22 mouse cellular contexts compared by ENCODE assay signal in the genomic region with DNA sequence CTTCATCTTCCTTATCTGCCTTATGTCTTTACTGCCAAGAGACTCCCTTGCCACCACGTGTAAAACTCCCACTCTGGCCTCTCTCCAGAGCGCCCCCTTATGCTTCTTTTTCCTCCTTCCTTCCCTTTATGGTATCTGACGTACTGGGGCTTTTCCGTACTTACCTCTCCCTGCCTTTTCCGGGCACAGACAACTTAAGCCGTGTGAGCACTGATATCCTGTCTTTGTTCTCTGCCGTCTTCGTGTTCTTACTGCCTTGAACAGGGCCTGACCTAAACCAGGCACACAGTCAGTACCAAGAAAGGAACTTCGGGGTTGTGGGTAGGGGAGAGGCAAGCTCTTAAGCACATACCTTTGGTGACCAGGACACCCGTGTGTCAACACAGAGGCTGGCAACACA. TPM values are rescaled to one million over a fixed set of nuclear protein-coding genes. Genes with fewer than 3 reads are reported as not detected.
DNase-seq lines count a peak whose midpoint lies in the region; ATAC-seq and TF ChIP-seq lines count a peak whose summit lies in the region.
"Had no signal": no experiment of that assay in that cellular context is flagged by ENCODE, and none has a peak within 500 bp of the region (broad histone marks: within the 10 kb centered on the region; RNA-seq: fewer than 3 reads in every experiment).

No protein-coding gene starts in this region.

- no peak for DNase-seq in heart, postnatal 4 days
- no peak for DNase-seq in heart, postnatal 0 days (ENCODE audit: low spot score)
- peak; percentile 12 for DNase-seq in lung, embryonic 14.5 days
- no peak for DNase-seq in lung, adult 2 months
- DNase-seq in forebrain, postnatal 0 days, result no peak
- DNase-seq: adrenal gland, adult 8-10 months; adrenal gland, postnatal 25 days; cerebellum, adult 2 months; cerebellum, adult 9-11 months; cerebellum, postnatal 25 days; gastrocnemius, postnatal 25 days; heart, adult 18-20 months; heart, postnatal 14 days had no signal

- no peak overlapping the region for H3K27ac ChIP-seq in heart, embryonic 12.5 days (ENCODE audit: poor library complexity, severe bottlenecking)
- peak overlapping the region; percentile 5; the same call in 1 of the 2 replicates for H3K27ac ChIP-seq in heart, postnatal 0 days (ENCODE audit: low read depth)
- H3K27ac ChIP-seq in heart, embryonic 11.5 days (ENCODE audit: low read depth, low read length), result no peak overlapping the region
- H3K27ac ChIP-seq in lung, embryonic 14.5 days (ENCODE audit: low read depth), result no peak overlapping the region
- peak overlapping the region; percentile 36; the same call in 1 of the 2 replicates for H3K27ac ChIP-seq in brown adipose tissue, adult 24 weeks (replicated peaks; ENCODE audit: low read depth, low read length)
- no peak overlapping the region for H3K27ac ChIP-seq in forebrain, postnatal 0 days (ENCODE audit: low read depth, low read length)
- H3K27ac ChIP-seq: embryonic facial prominence, embryonic 12.5 days; embryonic facial prominence, embryonic 15.5 days; hindbrain, embryonic 12.5 days; hindbrain, embryonic 15.5 days had no signal

- 0 out of 2 replicates have a peak, but pooled peaks have one; percentile 39 for ATAC-seq in heart, embryonic 12.5 days (ENCODE audit: insufficient number of reproducible peaks, low FRiP score)
- ATAC-seq in heart, postnatal 0 days (ENCODE audit: insufficient read depth, low read depth), result peak; percentile 71
- ATAC-seq in heart, embryonic 11.5 days (replicated peaks; ENCODE audit: insufficient number of reproducible peaks, low FRiP score, low TSS enrichment), result no peak
- no peak; the same call in 1 of the 2 replicates for ATAC-seq in lung, embryonic 14.5 days (ENCODE audit: insufficient read depth)
- no peak for ATAC-seq in forebrain, postnatal 0 days
- ATAC-seq: activated CD4-positive, CD25-positive, alpha-beta regulatory T cell, adult 4 months; forebrain, embryonic 14.5 days had no signal

- no peaks in the 10 kb centered on the region; the same call in 1 of the 2 replicates for H3K9me3 ChIP-seq in heart, embryonic 12.5 days (replicated peaks)
- no peaks in the 10 kb centered on the region for H3K9me3 ChIP-seq in heart, postnatal 0 days (replicated peaks; ENCODE audit: control insufficient read depth, low read length)
- no peaks in the 10 kb centered on the region for H3K9me3 ChIP-seq in heart, embryonic 11.5 days (replicated peaks; ENCODE audit: control insufficient read depth, low read length)
- H3K9me3 ChIP-seq in lung, embryonic 14.5 days (ENCODE audit: low read depth, low read length), result no peaks in the 10 kb centered on the region
- H3K9me3 ChIP-seq in forebrain, postnatal 0 days (ENCODE audit: low read length), result no peaks in the 10 kb centered on the region
- H3K9me3 ChIP-seq: embryonic facial prominence, embryonic 12.5 days; embryonic facial prominence, embryonic 15.5 days; hindbrain, embryonic 12.5 days; hindbrain, embryonic 15.5 days had no signal

- no peak for TF ChIP-seq EP300 in heart, postnatal 0 days (IDR thresholded peaks at IDR 0.05; ENCODE audit: low read depth)

- 49% methylated on average over 10 of the region's 10 CpGs for WGBS in heart, embryonic 12.5 days
- 42% methylated on average over 10 of the region's 10 CpGs for WGBS in heart, postnatal 0 days
- WGBS in heart, embryonic 11.5 days (ENCODE audit: insufficient replicate concordance), result 52% methylated on average over 10 of the region's 10 CpGs
- 52% methylated on average over 10 of the region's 10 CpGs for WGBS in lung, embryonic 14.5 days
- WGBS in lung, adult 2 months, result 35% methylated on average over 10 of the region's 10 CpGs
- WGBS in forebrain, postnatal 0 days, result 79% methylated on average over 10 of the region's 10 CpGs

- H3K4me1 ChIP-seq in heart, embryonic 12.5 days (replicated peaks), result no peaks in the 10 kb centered on the region
- no peaks in the 10 kb centered on the region for H3K4me1 ChIP-seq in heart, postnatal 0 days (ENCODE audit: control insufficient read depth, insufficient read depth)
- H3K4me1 ChIP-seq in heart, embryonic 11.5 days (ENCODE audit: control insufficient read depth, insufficient read depth, low read length), result no peaks in the 10 kb centered on the region
- H3K4me1 ChIP-seq in lung, embryonic 14.5 days (ENCODE audit: insufficient read depth), result no peaks in the 10 kb centered on the region
- H3K4me1 ChIP-seq in lung, adult 2 months (ENCODE audit: control insufficient read depth, insufficient read depth, low read length), result no peaks in the 10 kb centered on the region
- no peaks in the 10 kb centered on the region for H3K4me1 ChIP-seq in brown adipose tissue, adult 24 weeks (ENCODE audit: control insufficient read depth, insufficient read depth, insufficient read length, low read length)
- H3K4me1 ChIP-seq in forebrain, postnatal 0 days (ENCODE audit: insufficient read depth), result no peaks in the 10 kb centered on the region
- H3K4me1 ChIP-seq: embryonic facial prominence, embryonic 12.5 days; hindbrain, embryonic 12.5 days; hindbrain, embryonic 15.5 days had no signal

- H3K9ac ChIP-seq in heart, embryonic 12.5 days, result no peak overlapping the region
- no peak overlapping the region for H3K9ac ChIP-seq in heart, postnatal 0 days (replicated peaks; ENCODE audit: low read depth, low read length)
- H3K9ac ChIP-seq in heart, embryonic 11.5 days (ENCODE audit: low read depth, low read length), result no peak overlapping the region
- H3K9ac ChIP-seq in lung, embryonic 14.5 days, result no peak overlapping the region
- no peak overlapping the region for H3K9ac ChIP-seq in forebrain, postnatal 0 days
- H3K9ac ChIP-seq: embryonic facial prominence, embryonic 12.5 days; embryonic facial prominence, embryonic 15.5 days; hindbrain, embryonic 12.5 days; hindbrain, embryonic 15.5 days had no signal

- TF ChIP-seq POLR2A in lung, adult 2 months (IDR thresholded peaks at IDR 0.05; ENCODE audit: borderline replicate concordance, extremely low read depth, low read depth, low read length), result no peak

- no peak overlapping the region for H3K4me3 ChIP-seq in heart, embryonic 12.5 days
- H3K4me3 ChIP-seq in heart, postnatal 0 days (ENCODE audit: low read depth, low read length), result no peak overlapping the region
- H3K4me3 ChIP-seq in heart, embryonic 11.5 days (ENCODE audit: low read depth, low read length), result no peak overlapping the region
- H3K4me3 ChIP-seq in lung, embryonic 14.5 days (ENCODE audit: low read depth, low read length), result no peak overlapping the region
- no peak overlapping the region for H3K4me3 ChIP-seq in lung, adult 2 months (replicated peaks; ENCODE audit: extremely low read depth, low read depth, low read length)
- H3K4me3 ChIP-seq in brown adipose tissue, adult 24 weeks (ENCODE audit: insufficient read depth, low read depth, low read length), result no peak overlapping the region
- H3K4me3 ChIP-seq in forebrain, postnatal 0 days (ENCODE audit: low read depth, low read length), result no peak overlapping the region
- H3K4me3 ChIP-seq: embryonic facial prominence, embryonic 12.5 days; embryonic facial prominence, embryonic 15.5 days; hindbrain, embryonic 12.5 days; hindbrain, embryonic 15.5 days had no signal

- no peaks in the 10 kb centered on the region for H3K27me3 ChIP-seq in heart, embryonic 12.5 days (replicated peaks)
- no peaks in the 10 kb centered on the region for H3K27me3 ChIP-seq in heart, postnatal 0 days (ENCODE audit: control insufficient read depth, insufficient read depth, low read length)
- no peaks in the 10 kb centered on the region for H3K27me3 ChIP-seq in heart, embryonic 11.5 days (ENCODE audit: control insufficient read depth, insufficient read depth, low read length)
- H3K27me3 ChIP-seq in lung, embryonic 14.5 days (ENCODE audit: insufficient read depth, low read length), result no peaks in the 10 kb centered on the region
- no peaks in the 10 kb centered on the region for H3K27me3 ChIP-seq in forebrain, postnatal 0 days (ENCODE audit: insufficient read depth, low read length)
- H3K27me3 ChIP-seq: embryonic facial prominence, embryonic 12.5 days; embryonic facial prominence, embryonic 15.5 days; hindbrain, embryonic 12.5 days; hindbrain, embryonic 15.5 days had no signal

- H3K4me2 ChIP-seq in heart, embryonic 12.5 days, result no peak overlapping the region
- H3K4me2 ChIP-seq in heart, postnatal 0 days (ENCODE audit: low read depth, low read length), result no peak overlapping the region
- H3K4me2 ChIP-seq in heart, embryonic 11.5 days, result no peak overlapping the region
- H3K4me2 ChIP-seq in lung, embryonic 14.5 days, result no peak overlapping the region
- H3K4me2 ChIP-seq in forebrain, postnatal 0 days (ENCODE audit: low read depth), result no peak overlapping the region
- H3K4me2 ChIP-seq: embryonic facial prominence, embryonic 12.5 days; embryonic facial prominence, embryonic 15.5 days; hindbrain, embryonic 12.5 days; hindbrain, embryonic 15.5 days had no signal

- no peaks in the 10 kb centered on the region for H3K36me3 ChIP-seq in heart, embryonic 12.5 days
- H3K36me3 ChIP-seq in heart, postnatal 0 days (replicated peaks; ENCODE audit: control insufficient read depth, insufficient read depth, low read length), result no peaks in the 10 kb centered on the region
- H3K36me3 ChIP-seq in heart, embryonic 11.5 days (ENCODE audit: control insufficient read depth, insufficient read depth, low read length), result no peaks in the 10 kb centered on the region
- H3K36me3 ChIP-seq in lung, embryonic 14.5 days (ENCODE audit: insufficient read depth), result no peaks in the 10 kb centered on the region
- no peaks in the 10 kb centered on the region for H3K36me3 ChIP-seq in forebrain, postnatal 0 days (ENCODE audit: insufficient read depth)
- H3K36me3 ChIP-seq: embryonic facial prominence, embryonic 12.5 days; embryonic facial prominence, embryonic 15.5 days; hindbrain, embryonic 12.5 days; hindbrain, embryonic 15.5 days had no signal

- no peak; the same call in 1 of the 2 replicates for TF ChIP-seq CTCF in heart, postnatal 0 days (IDR thresholded peaks at IDR 0.05; ENCODE audit: low read depth)
- TF ChIP-seq CTCF in lung, embryonic 14.5 days (IDR thresholded peaks at IDR 0.05; ENCODE audit: low read depth), result no peak
- no peak for TF ChIP-seq CTCF in lung, adult 2 months (IDR thresholded peaks at IDR 0.05; ENCODE audit: insufficient read depth, low read length)
- TF ChIP-seq CTCF in forebrain, postnatal 0 days (IDR thresholded peaks at IDR 0.05; ENCODE audit: low read depth), result no peak

RNA-seq across cellular contexts. Expression of a gene that starts 14.8 kb away (rescaled TPM):
- 198 and 206 TPM in 2 replicates for polyA plus RNA-seq in heart, embryonic 12.5 days (2016; fragmentation: Nextera tagmentation; extraction: Ambion mirVana)
- total RNA-seq in heart, postnatal 4 days (2021), result 100 to 1,000 TPM; 168 to 174 TPM
- 78.4 and 110 TPM in 2 replicates for total RNA-seq in heart, postnatal 0 days (2014; rRNA removed; ENCODE audit: low replicate concordance)
- 118 and 124 TPM in 2 replicates for polyA plus RNA-seq in heart, postnatal 0 days (2015; fragmentation: Nextera tagmentation; extraction: Ambion mirVana)
- polyA plus RNA-seq in heart, embryonic 11.5 days (2014; fragmentation: Nextera tagmentation; extraction: Ambion mirVana), result 136 and 148 TPM in 2 replicates
- polyA plus RNA-seq in lung, embryonic 14.5 days (2014; fragmentation: Nextera tagmentation; extraction: Ambion mirVana), result 181 and 185 TPM in 2 replicates
- polyA plus RNA-seq in lung, adult 2 months (2012; rRNA removed), result 40.4 and 51.8 TPM in 2 replicates
- 80.7 and 86.2 TPM in 2 replicates for polyA plus RNA-seq in brown adipose tissue, adult 24 weeks (2012; ENCODE audit: insufficient read depth, insufficient read length, missing spikeins)
- 96.8 and 110 TPM in 2 replicates for total RNA-seq in forebrain, postnatal 0 days (2014; rRNA removed)
- 117 and 131 TPM in 2 replicates for polyA plus RNA-seq in forebrain, postnatal 0 days (2015; fragmentation: Nextera tagmentation; extraction: Ambion mirVana)

Comparison
In these comparisons a context has a peak if more than half of its experiments do, and no peak if none do; other contexts are left out.
1. ATAC-seq: peak in heart, embryonic 12.5 days (single experiment) and heart, postnatal 0 days (single experiment); none in heart, embryonic 11.5 days (single experiment), lung, embryonic 14.5 days (single experiment) and forebrain, postnatal 0 days (single experiment).
2. H3K27ac ChIP-seq: peak in heart, postnatal 0 days (single experiment) and brown adipose tissue, adult 24 weeks (single experiment); none in heart, embryonic 12.5 days (single experiment), heart, embryonic 11.5 days (single experiment), lung, embryonic 14.5 days (single experiment) and forebrain, postnatal 0 days (single experiment).